Mouse (Mus musculus) limb, embryonic 12.5 days (tissue): ENCODE results near the gene Mon1a. TPM values are rescaled to one million over a fixed set of nuclear protein-coding genes. Genes with fewer than 3 reads are reported as not detected.

Experiments used
- ATAC-seq: fragments of 200-750 bp; cut with Nextera tagmentation; 2 replicates; pipeline ENCODE4 v1.8.0; 2017; ENCODE audit warnings: low read depth, moderate TSS enrichment; ENCODE audit not compliant: insufficient number of reproducible peaks, insufficient read depth, low FRiP score, low TSS enrichment
- H3K27ac ChIP-seq: fragments of 300-500 bp; sonication (generic); 2 replicates; pipeline ENCODE4 v1.5.1; 2016; ENCODE audit warnings: mild to moderate bottlenecking, moderate library complexity
- H3K27me3 ChIP-seq: fragments of 300-500 bp; sonication (generic); 2 replicates; pipeline ENCODE4 v1.6.1; 2016; ENCODE audit warnings: mild to moderate bottlenecking, moderate library complexity
- H3K36me3 ChIP-seq: fragments of 300-500 bp; sonication (generic); 2 replicates; pipeline ENCODE4 v1.6.1; 2016; ENCODE audit warnings: mild to moderate bottlenecking, moderate library complexity
- H3K4me1 ChIP-seq: fragments of 300-500 bp; sonication (generic); replicated peaks from 2 replicates; pipeline ENCODE4 v1.6.1; 2016
- H3K4me2 ChIP-seq: fragments of 300-500 bp; sonication (generic); 2 replicates; pipeline ENCODE4 v1.6.1; 2016; ENCODE audit warnings: mild to moderate bottlenecking, moderate library complexity
- H3K4me3 ChIP-seq: fragments of 300-500 bp; sonication (generic); replicated peaks from 2 replicates; pipeline ENCODE4 v1.5.1; 2016; ENCODE audit warnings: mild to moderate bottlenecking
- H3K9ac ChIP-seq: fragments of 300-500 bp; sonication (generic); replicated peaks from 2 replicates; pipeline ENCODE4 v1.6.1; 2016; ENCODE audit warnings: mild to moderate bottlenecking, moderate library complexity
- H3K9me3 ChIP-seq: fragments of 300-500 bp; sonication (generic); 2 replicates; pipeline ENCODE4 v1.6.1; 2016; ENCODE audit warnings: mild to moderate bottlenecking, moderate library complexity
- WGBS: fragments of 180-500 bp; shearing (Covaris S2); methylation state at CpG from one replicate; pipeline ENCODE4 v1.1.7; 2016; 5-methylcytosine and 5-hydroxymethylcytosine counted together
- polyA plus RNA-seq: library from polyadenylated mRNA; unstranded; fragments of >200 nt; fragmentation: Nextera tagmentation; extraction: Ambion mirVana; gene quantifications from 2 replicates; pipeline ENCODE4 v1.2.1, GENCODE M21; 2016

Mon1a gene
- polyA plus RNA-seq, 1 experiment from 2014 or later = 12.9 TPM

GRCm38 (mm10) chr9:107908410-107909158, 20.6 kb downstream of the Mon1a start:
- peak overlapping the region; percentile 77 for H3K4me2 ChIP-seq
- H3K4me1 ChIP-seq = peaks cover 38% of the 10 kb centered on the region
- H3K27ac ChIP-seq = 0 out of 2 replicates have a peak overlapping the region, but pooled peaks have one; percentile 29
- H3K9me3 ChIP-seq = no peaks in the 10 kb centered on the region
- 34% methylated on average over 18 of the region's 18 CpGs for whole genome bisulfite sequencing
- H3K27me3 ChIP-seq = peaks cover 19% of the 10 kb centered on the region
- no peaks in the 10 kb centered on the region for H3K36me3 ChIP-seq
- peak overlapping the region; percentile 10 for H3K4me3 ChIP-seq
- ATAC-seq = no peak
- H3K9ac ChIP-seq = peak overlapping the region; percentile 47

GRCm38 (mm10) chr9:107910025-107910769, 22.2 kb downstream of the Mon1a start:
- H3K27me3 ChIP-seq = peaks cover 19% of the 10 kb centered on the region
- no peaks in the 10 kb centered on the region for H3K36me3 ChIP-seq
- H3K27ac ChIP-seq = no peak overlapping the region
- H3K9me3 ChIP-seq = no peaks in the 10 kb centered on the region
- H3K4me3 ChIP-seq = no peak overlapping the region
- H3K9ac ChIP-seq = no peak overlapping the region
- 87% methylated on average over 15 of the region's 15 CpGs for WGBS
- no peak overlapping the region for H3K4me2 ChIP-seq
- ATAC-seq = no peak
- H3K4me1 ChIP-seq = peaks cover 38% of the 10 kb centered on the region

- Histone ChIP-seq H3K27ac (no peak overlapping the region), H3K4me2 (no peak overlapping the region), H3K4me1 (peaks cover 9% of the 10 kb centered on the region), H3K9ac (0 out of 2 replicates have a peak overlapping the region, but pooled peaks have one; percentile 18), H3K27me3 (no peaks in the 10 kb centered on the region), H3K4me3 (no peak overlapping the region), H3K9me3 (no peaks in the 10 kb centered on the region), H3K36me3 (no peaks in the 10 kb centered on the region)
- no peak for ATAC-seq
- WGBS = 73% methylated on average over 16 of the region's 16 CpGs
These were observed 26.9 kb downstream of the Mon1a start for GRCm38 (mm10) chr9:107914764-107915420.

GRCm38 (mm10) chr9:107917895-107918608, 30.1 kb downstream of the Mon1a start:
- no peak overlapping the region for H3K4me3 ChIP-seq
- H3K9ac ChIP-seq = no peak overlapping the region
- H3K9me3 ChIP-seq = no peaks in the 10 kb centered on the region
- no peak overlapping the region for H3K4me2 ChIP-seq
- H3K36me3 ChIP-seq = no peaks in the 10 kb centered on the region
- H3K27me3 ChIP-seq = no peaks in the 10 kb centered on the region
- peaks cover 9% of the 10 kb centered on the region for H3K4me1 ChIP-seq
- H3K27ac ChIP-seq = no peak overlapping the region
- 39% methylated on average over 13 of the region's 13 CpGs for WGBS
- ATAC-seq = no peak

- H3K4me1 ChIP-seq = peaks cover 11% of the 10 kb centered on the region
- no peak overlapping the region for H3K4me3 ChIP-seq
- H3K36me3 ChIP-seq = no peaks in the 10 kb centered on the region
- no peaks in the 10 kb centered on the region for H3K9me3 ChIP-seq
- H3K27me3 ChIP-seq = no peaks in the 10 kb centered on the region
- ATAC-seq = no peak
- H3K9ac ChIP-seq = no peak overlapping the region
- no peak overlapping the region for H3K27ac ChIP-seq
- H3K4me2 ChIP-seq = no peak overlapping the region
- 83% methylated on average over 6 of the region's 6 CpGs for WGBS
These were observed 30.9 kb downstream of the Mon1a start for GRCm38 (mm10) chr9:107918884-107919283.

- no peaks in the 10 kb centered on the region for H3K27me3 ChIP-seq
- ATAC-seq = no peak
- no peak overlapping the region for H3K9ac ChIP-seq
- H3K4me3 ChIP-seq = no peak overlapping the region
- H3K9me3 ChIP-seq = no peaks in the 10 kb centered on the region
- H3K36me3 ChIP-seq = no peaks in the 10 kb centered on the region
- H3K4me2 ChIP-seq = no peak overlapping the region
- H3K27ac ChIP-seq = no peak overlapping the region
- H3K4me1 ChIP-seq = peaks cover 13% of the 10 kb centered on the region
- WGBS = 88% methylated on average over 5 of the region's 5 CpGs
These were observed 31.5 kb downstream of the Mon1a start for GRCm38 (mm10) chr9:107919441-107919840.

GRCm38 (mm10) chr9:107923021-107923420, 35.1 kb downstream of the Mon1a start:
- H3K27me3 ChIP-seq = no peaks in the 10 kb centered on the region
- H3K27ac ChIP-seq = no peak overlapping the region
- H3K36me3 ChIP-seq = no peaks in the 10 kb centered on the region
- H3K4me1 ChIP-seq = peaks cover 8% of the 10 kb centered on the region
- H3K4me3 ChIP-seq = no peak overlapping the region
- ATAC-seq = no peak
- no peak overlapping the region for H3K9ac ChIP-seq
- no peaks in the 10 kb centered on the region for H3K9me3 ChIP-seq
- WGBS = 30% methylated on average over 7 of the region's 7 CpGs
- H3K4me2 ChIP-seq = no peak overlapping the region

GRCm38 (mm10) chr9:107923956-107924355, 36.0 kb downstream of the Mon1a start:
- Histone ChIP-seq H3K4me3 (no peak overlapping the region), H3K27me3 (no peaks in the 10 kb centered on the region), H3K27ac (no peak overlapping the region), H3K36me3 (no peaks in the 10 kb centered on the region), H3K9ac (no peak overlapping the region), H3K4me2 (no peak overlapping the region), H3K9me3 (no peaks in the 10 kb centered on the region), H3K4me1 (peaks cover 4% of the 10 kb centered on the region)
- ATAC-seq = no peak
- 61% methylated on average over 6 of the region's 6 CpGs for WGBS

- H3K4me2 ChIP-seq = no peak overlapping the region
- H3K9ac ChIP-seq = no peak overlapping the region
- H3K27ac ChIP-seq = no peak overlapping the region
- ATAC-seq = no peak
- no peaks in the 10 kb centered on the region for H3K27me3 ChIP-seq
- H3K4me3 ChIP-seq = no peak overlapping the region
- H3K9me3 ChIP-seq = no peaks in the 10 kb centered on the region
- WGBS = 45% methylated on average over 3 of the region's 3 CpGs
- peaks cover 4% of the 10 kb centered on the region for H3K4me1 ChIP-seq
- H3K36me3 ChIP-seq = no peaks in the 10 kb centered on the region
These were observed 37.3 kb downstream of the Mon1a start for GRCm38 (mm10) chr9:107925251-107925650.

- ATAC-seq = no peak
- Histone ChIP-seq H3K9ac (no peak overlapping the region), H3K4me2 (no peak overlapping the region), H3K4me3 (no peak overlapping the region), H3K36me3 (no peaks in the 10 kb centered on the region), H3K27me3 (0 out of 2 replicates have a peak, but pooled peaks cover 3% of the 10 kb centered on the region), H3K9me3 (no peaks in the 10 kb centered on the region), H3K27ac (no peak overlapping the region), H3K4me1 (peaks cover 4% of the 10 kb centered on the region)
- WGBS = 49% methylated on average over 9 of the region's 9 CpGs
These were observed 39.0 kb downstream of the Mon1a start for GRCm38 (mm10) chr9:107926920-107927420.
